10 mouse cellular contexts compared by ENCODE assay signal in the genomic region with DNA sequence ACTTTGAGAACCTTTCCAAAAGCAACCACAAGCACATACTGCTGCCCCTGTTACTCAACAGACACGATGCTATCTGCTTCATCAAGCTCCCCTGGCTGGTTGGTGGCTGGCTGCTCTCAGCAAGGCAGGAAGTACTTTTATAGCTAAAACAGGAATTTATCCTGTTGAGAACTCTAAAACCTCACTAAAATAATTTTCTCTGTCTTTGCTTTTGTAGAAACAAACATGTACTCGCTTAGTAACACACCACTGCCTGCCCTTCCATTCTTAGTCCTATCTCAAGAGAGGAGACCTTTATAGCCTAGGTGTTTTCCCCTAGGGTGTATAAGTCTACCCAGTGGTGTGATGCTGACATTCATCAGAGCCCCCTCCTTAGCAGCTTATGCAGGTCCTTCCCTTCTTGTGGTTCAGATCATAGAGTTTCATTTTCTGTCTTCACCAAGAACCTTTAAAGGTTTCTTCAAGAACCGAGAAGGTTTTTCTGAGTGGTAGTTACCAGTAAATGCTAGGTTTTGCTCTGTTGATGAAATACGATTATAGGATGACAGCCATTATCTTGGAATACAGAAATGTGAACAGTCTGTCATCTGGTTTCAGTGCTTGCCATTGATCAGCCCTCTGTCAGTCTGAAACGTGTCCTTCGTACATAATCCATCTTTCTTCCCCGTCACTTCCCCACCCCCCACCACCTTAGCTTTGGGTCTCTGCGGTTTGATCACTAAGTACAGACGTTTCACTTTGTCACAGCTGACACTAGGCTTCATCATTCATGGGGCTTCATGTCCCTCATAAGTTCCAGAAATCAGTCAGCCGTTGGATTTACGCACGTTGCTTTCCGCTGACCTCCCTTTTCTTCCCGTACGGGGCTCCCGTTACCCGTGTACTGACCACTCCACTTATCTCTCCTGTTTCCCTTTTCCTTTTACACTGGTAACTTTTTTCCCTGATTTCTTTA. TPM values are rescaled to one million over a fixed set of nuclear protein-coding genes. Genes with fewer than 3 reads are reported as not detected.
DNase-seq lines count a peak whose midpoint lies in the region; ATAC-seq lines count a peak whose summit lies in the region.
"Had no signal": no experiment of that assay in that cellular context is flagged by ENCODE, and none has a peak within 500 bp of the region (broad histone marks: within the 10 kb centered on the region; RNA-seq: fewer than 3 reads in every experiment).

No protein-coding gene starts in this region.

- 76% methylated on average over 17 of the region's 17 CpGs for WGBS in midbrain, embryonic 13.5 days

- no peak overlapping the region for H3K9ac ChIP-seq in midbrain, embryonic 13.5 days (replicated peaks)
- H3K9ac ChIP-seq: neural tube, embryonic 12.5 days had no signal

- H3K4me1 ChIP-seq in midbrain, embryonic 13.5 days (replicated peaks), result no peaks in the 10 kb centered on the region
- H3K4me1 ChIP-seq: neural tube, embryonic 12.5 days had no signal

- ATAC-seq in megakaryocyte, adult 5-6 weeks (ENCODE audit: poor library complexity, severe bottlenecking), result peak; percentile 28
- no peak for ATAC-seq in midbrain, embryonic 13.5 days

- peak; percentile 13 for DNase-seq in embryo, embryonic 10.5 days (ENCODE audit: low spot score)
- no peak for DNase-seq in embryo, embryonic 11 days
- peak; percentile 23 to 30 for DNase-seq in spleen, adult 18-20 months
- no peak for DNase-seq in spleen, postnatal 4 days (ENCODE audit: low spot score in 2 of 2)
- peak; percentile 59 for DNase-seq in thymus, postnatal 4 days
- no peak for DNase-seq in cerebellum, adult 8-10 months
- DNase-seq: kidney, postnatal 4 days had no signal

- no peaks in the 10 kb centered on the region for H3K36me3 ChIP-seq in midbrain, embryonic 13.5 days
- H3K36me3 ChIP-seq: neural tube, embryonic 12.5 days had no signal

- H3K4me2 ChIP-seq in midbrain, embryonic 13.5 days (replicated peaks), result no peak overlapping the region
- H3K4me2 ChIP-seq: neural tube, embryonic 12.5 days had no signal

- H3K27ac ChIP-seq in midbrain, embryonic 13.5 days, result no peak overlapping the region
- H3K27ac ChIP-seq: neural tube, embryonic 12.5 days had no signal

- no peaks in the 10 kb centered on the region for H3K9me3 ChIP-seq in midbrain, embryonic 13.5 days
- H3K9me3 ChIP-seq: neural tube, embryonic 12.5 days had no signal

- no peaks in the 10 kb centered on the region for H3K27me3 ChIP-seq in midbrain, embryonic 13.5 days
- H3K27me3 ChIP-seq: neural tube, embryonic 12.5 days had no signal

- no peak overlapping the region for H3K4me3 ChIP-seq in midbrain, embryonic 13.5 days (replicated peaks)
- H3K4me3 ChIP-seq: neural tube, embryonic 12.5 days had no signal

RNA-seq across cellular contexts. Expression of a gene that starts 1.6 kb away (rescaled TPM):
- total RNA-seq in megakaryocyte, adult 5-6 weeks (2015), result 89.4 and 94.3 TPM in 2 replicates
- total RNA-seq in megakaryocyte, adult 5-6 weeks (2017), result 93.1 and 96.4 TPM in 2 replicates
- polyA plus RNA-seq in midbrain, embryonic 13.5 days (2015; fragmentation: Nextera tagmentation; extraction: Ambion mirVana), result 0.24 and 0.31 TPM in 2 replicates

RNA-seq across cellular contexts. Expression of a gene that starts 10.8 kb away (rescaled TPM):
- total RNA-seq in megakaryocyte, adult 5-6 weeks (2015), result 21.2 and 25.5 TPM in 2 replicates
- 8.3 and 17.8 TPM in 2 replicates for total RNA-seq in megakaryocyte, adult 5-6 weeks (2017)
- polyA plus RNA-seq in midbrain, embryonic 13.5 days (2015; fragmentation: Nextera tagmentation; extraction: Ambion mirVana), result 11.5 and 11.6 TPM in 2 replicates

Comparison
In these comparisons a context has a peak if more than half of its experiments do, and no peak if none do; other contexts are left out.
1. DNase-seq: peak in embryo, embryonic 10.5 days (single experiment), spleen, adult 18-20 months (2 of 2) and thymus, postnatal 4 days (single experiment); none in embryo, embryonic 11 days (single experiment), spleen, postnatal 4 days (0 of 2) and cerebellum, adult 8-10 months (single experiment).